Mouse (Mus musculus): ENCODE results near the gene Akap6. TPM values are rescaled to one million over a fixed set of nuclear protein-coding genes. Genes with fewer than 3 reads are reported as not detected.
"Not testable (repeated sequence)": the region's sequence is repeated elsewhere in the genome, so short reads cannot be mapped to it uniquely, and the experiment has no call there.

Gene Akap6
- polyA plus RNA-seq, 1 experiment from 2014 or later: 22.6 TPM

DNA sequence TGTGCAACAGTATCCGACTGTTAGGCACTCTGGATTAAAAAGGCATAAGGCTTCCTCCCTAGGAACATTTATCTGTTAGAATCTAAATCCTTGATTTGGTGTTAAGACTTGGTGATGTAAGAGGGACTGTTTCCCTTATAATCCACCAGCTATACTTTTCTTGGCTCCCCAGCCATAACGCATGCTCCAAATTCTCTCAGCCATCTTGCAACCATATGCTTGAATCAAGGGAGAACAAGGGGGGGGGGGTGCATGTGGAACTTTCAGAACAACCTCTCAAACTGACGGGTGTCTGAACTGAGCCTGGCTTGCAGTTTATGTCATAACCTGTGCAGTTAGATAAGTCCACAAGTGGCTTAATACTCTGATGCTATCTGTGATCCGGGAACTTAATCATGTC, 4.9 kb downstream of the Akap6 start:
- 61% methylated on average over 4 of the region's 4 CpGs for WGBS
- H3K4me1 ChIP-seq (replicated peaks; ENCODE audit: control insufficient read depth, insufficient read depth, low read length): peaks cover 27% of the 10 kb centered on the region
- no peak overlapping the region for H3K4me3 ChIP-seq (replicated peaks; ENCODE audit: low read length)
- ATAC-seq: no peak
- no peaks in the 10 kb centered on the region for H3K27me3 ChIP-seq (replicated peaks; ENCODE audit: control insufficient read depth, insufficient read depth, low read length)
- H3K9ac ChIP-seq (replicated peaks; ENCODE audit: low read depth, low read length): no peak overlapping the region
- no peaks in the 10 kb centered on the region for H3K9me3 ChIP-seq (ENCODE audit: control insufficient read depth, low read length)
- H3K4me2 ChIP-seq (ENCODE audit: low read length): no peak overlapping the region
- no peak overlapping the region for H3K27ac ChIP-seq (ENCODE audit: low read length)
- H3K36me3 ChIP-seq (ENCODE audit: control insufficient read depth, insufficient read depth): no peaks in the 10 kb centered on the region

GRCm38 (mm10) chr12:52704810-52705209, 5.6 kb downstream of the Akap6 start:
- Histone ChIP-seq H3K27ac (ENCODE audit: low read length) (no peak overlapping the region), H3K4me3 (replicated peaks; ENCODE audit: low read length) (no peak overlapping the region), H3K4me2 (ENCODE audit: low read length) (no peak overlapping the region), H3K27me3 (replicated peaks; ENCODE audit: control insufficient read depth, insufficient read depth, low read length) (no peaks in the 10 kb centered on the region), H3K4me1 (replicated peaks; ENCODE audit: control insufficient read depth, insufficient read depth, low read length) (peaks cover 27% of the 10 kb centered on the region), H3K9ac (replicated peaks; ENCODE audit: low read depth, low read length) (no peak overlapping the region), H3K9me3 (ENCODE audit: control insufficient read depth, low read length) (no peaks in the 10 kb centered on the region), H3K36me3 (ENCODE audit: control insufficient read depth, insufficient read depth) (no peaks in the 10 kb centered on the region)
- ATAC-seq: no peak
- WGBS: 28% methylated on average over 3 of the region's 3 CpGs

GRCm38 (mm10) chr12:52711382-52711781, 12.2 kb downstream of the Akap6 start:
- WGBS: 91% methylated on average over 3 of the region's 3 CpGs
- ATAC-seq: no peak
- H3K4me2 ChIP-seq (ENCODE audit: low read length): no peak overlapping the region
- no peak overlapping the region for H3K27ac ChIP-seq (ENCODE audit: low read length)
- H3K36me3 ChIP-seq (ENCODE audit: control insufficient read depth, insufficient read depth): peaks cover 3% of the 10 kb centered on the region; the same call in 1 of the 2 replicates
- H3K27me3 ChIP-seq (replicated peaks; ENCODE audit: control insufficient read depth, insufficient read depth, low read length): no peaks in the 10 kb centered on the region
- no peak overlapping the region for H3K9ac ChIP-seq (replicated peaks; ENCODE audit: low read depth, low read length)
- H3K9me3 ChIP-seq (ENCODE audit: control insufficient read depth, low read length): no peaks in the 10 kb centered on the region
- no peaks in the 10 kb centered on the region for H3K4me1 ChIP-seq (replicated peaks; ENCODE audit: control insufficient read depth, insufficient read depth, low read length)
- H3K4me3 ChIP-seq (replicated peaks; ENCODE audit: low read length): no peak overlapping the region

- no peaks in the 10 kb centered on the region for H3K4me1 ChIP-seq (replicated peaks; ENCODE audit: control insufficient read depth, insufficient read depth, low read length)
- H3K36me3 ChIP-seq (ENCODE audit: control insufficient read depth, insufficient read depth): peaks cover 3% of the 10 kb centered on the region; the same call in 1 of the 2 replicates
- no peak for ATAC-seq
- no peak overlapping the region for H3K4me2 ChIP-seq (ENCODE audit: low read length)
- no peak overlapping the region for H3K9ac ChIP-seq (replicated peaks; ENCODE audit: low read depth, low read length)
- H3K9me3 ChIP-seq (ENCODE audit: control insufficient read depth, low read length): no peaks in the 10 kb centered on the region
- H3K27me3 ChIP-seq (replicated peaks; ENCODE audit: control insufficient read depth, insufficient read depth, low read length): no peaks in the 10 kb centered on the region
- WGBS: 74% methylated on average over 7 of the region's 7 CpGs
- H3K4me3 ChIP-seq (replicated peaks; ENCODE audit: low read length): no peak overlapping the region
- no peak overlapping the region for H3K27ac ChIP-seq (ENCODE audit: low read length)
Measured at GRCm38 (mm10) chr12:52711857-52712640, 12.9 kb downstream of the Akap6 start.

DNA sequence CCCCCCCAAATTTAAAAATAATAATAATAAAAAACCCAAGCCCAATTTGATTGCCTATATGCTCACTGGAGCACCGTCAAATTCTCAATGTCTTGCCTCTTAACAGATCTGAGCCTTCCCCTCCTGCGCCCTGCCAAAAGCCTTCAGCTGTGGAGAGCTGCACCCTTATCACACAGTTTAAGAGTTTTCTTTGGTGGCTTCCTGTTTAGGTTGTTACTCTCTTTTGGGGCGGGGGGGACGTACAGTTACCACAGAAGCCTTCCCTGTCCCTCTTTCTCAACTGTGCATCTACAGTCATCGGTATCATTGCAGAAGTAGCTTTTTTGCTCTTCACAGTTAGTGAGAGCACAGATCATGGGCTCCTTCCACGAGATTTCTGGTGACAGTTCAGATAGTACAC, 19.2 kb downstream of the Akap6 start:
- no peak for ATAC-seq
- H3K36me3 ChIP-seq (ENCODE audit: control insufficient read depth, insufficient read depth): peaks cover 3% of the 10 kb centered on the region; the same call in 1 of the 2 replicates
- no peaks in the 10 kb centered on the region for H3K4me1 ChIP-seq (replicated peaks; ENCODE audit: control insufficient read depth, insufficient read depth, low read length)
- no peaks in the 10 kb centered on the region for H3K27me3 ChIP-seq (replicated peaks; ENCODE audit: control insufficient read depth, insufficient read depth, low read length)
- no peak overlapping the region for H3K4me3 ChIP-seq (replicated peaks; ENCODE audit: low read length)
- H3K27ac ChIP-seq (ENCODE audit: low read length): no peak overlapping the region
- no peaks in the 10 kb centered on the region for H3K9me3 ChIP-seq (ENCODE audit: control insufficient read depth, low read length)
- H3K9ac ChIP-seq (replicated peaks; ENCODE audit: low read depth, low read length): no peak overlapping the region
- no peak overlapping the region for H3K4me2 ChIP-seq (ENCODE audit: low read length)
- 94% methylated on average over 6 of the region's 6 CpGs for WGBS

GRCm38 (mm10) chr12:52719232-52719631, 20.0 kb downstream of the Akap6 start:
- Histone ChIP-seq H3K9ac (replicated peaks; ENCODE audit: low read depth, low read length) (no peak overlapping the region), H3K27me3 (replicated peaks; ENCODE audit: control insufficient read depth, insufficient read depth, low read length) (no peaks in the 10 kb centered on the region), H3K36me3 (ENCODE audit: control insufficient read depth, insufficient read depth) (peaks cover 3% of the 10 kb centered on the region; the same call in 1 of the 2 replicates), H3K4me1 (replicated peaks; ENCODE audit: control insufficient read depth, insufficient read depth, low read length) (no peaks in the 10 kb centered on the region; the same call in 1 of the 2 replicates), H3K4me3 (replicated peaks; ENCODE audit: low read length) (no peak overlapping the region), H3K27ac (ENCODE audit: low read length) (no peak overlapping the region), H3K9me3 (ENCODE audit: control insufficient read depth, low read length) (no peaks in the 10 kb centered on the region), H3K4me2 (ENCODE audit: low read length) (no peak overlapping the region)
- no peak for ATAC-seq
- whole genome bisulfite sequencing: 90% methylated on average over 9 of the region's 9 CpGs

DNA sequence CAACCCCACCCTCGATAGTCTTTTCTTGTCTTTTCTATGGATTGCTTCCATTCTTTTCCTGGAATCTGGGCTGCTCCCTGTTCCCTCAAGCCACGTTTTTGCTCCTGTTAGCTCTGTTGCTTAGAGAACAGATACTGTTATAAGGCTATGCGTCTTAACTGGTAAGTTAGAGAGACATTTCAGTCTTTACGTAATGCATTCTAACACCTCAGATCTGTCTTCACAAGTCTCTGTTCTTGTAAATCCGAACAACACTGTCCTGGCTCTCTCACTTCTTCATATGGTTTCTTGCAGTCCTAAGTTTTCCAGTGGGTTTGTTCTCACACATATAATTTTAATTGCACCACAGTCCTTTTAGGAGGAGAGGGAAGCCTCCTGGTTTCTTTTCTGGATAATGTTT, 20.5 kb downstream of the Akap6 start:
- Histone ChIP-seq H3K9me3 (ENCODE audit: control insufficient read depth, low read length) (no peaks in the 10 kb centered on the region), H3K27me3 (replicated peaks; ENCODE audit: control insufficient read depth, insufficient read depth, low read length) (no peaks in the 10 kb centered on the region), H3K4me2 (ENCODE audit: low read length) (no peak overlapping the region), H3K36me3 (ENCODE audit: control insufficient read depth, insufficient read depth) (peaks cover 3% of the 10 kb centered on the region; the same call in 1 of the 2 replicates), H3K27ac (ENCODE audit: low read length) (no peak overlapping the region), H3K4me1 (replicated peaks; ENCODE audit: control insufficient read depth, insufficient read depth, low read length) (no peaks in the 10 kb centered on the region; the same call in 1 of the 2 replicates), H3K9ac (replicated peaks; ENCODE audit: low read depth, low read length) (no peak overlapping the region), H3K4me3 (replicated peaks; ENCODE audit: low read length) (no peak overlapping the region)
- 85% methylated on average over 5 of the region's 5 CpGs for WGBS
- no peak for ATAC-seq

DNA sequence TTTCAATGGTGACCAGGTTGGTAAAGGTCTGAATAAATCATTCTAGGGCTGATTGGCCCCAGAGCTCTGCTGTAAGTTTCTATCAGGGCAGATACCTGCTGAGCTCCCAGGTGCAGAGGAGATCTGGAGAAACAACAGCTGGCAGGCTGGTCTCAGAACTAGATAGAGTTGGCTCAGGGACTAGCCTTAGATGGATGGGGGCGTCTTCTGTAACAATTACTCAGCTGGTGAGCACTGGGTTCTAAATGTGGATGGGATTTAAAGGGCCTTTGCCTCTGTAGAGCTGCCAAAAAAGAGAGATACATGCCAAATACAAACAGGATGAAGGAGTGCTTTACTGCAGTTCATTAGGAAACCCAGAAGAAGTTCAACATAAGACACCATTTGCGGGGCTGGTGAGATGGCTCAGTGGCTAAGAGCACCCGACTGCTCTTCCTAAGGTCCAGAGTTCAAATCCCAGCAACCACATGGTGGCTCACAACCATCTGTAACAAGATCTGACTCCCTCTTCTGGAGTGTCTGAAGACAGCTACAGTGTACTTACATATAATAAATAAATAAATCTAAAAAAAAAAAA, 24.9 kb downstream of the Akap6 start:
- not testable (repeated sequence) for H3K27me3 ChIP-seq (replicated peaks; ENCODE audit: control insufficient read depth, insufficient read depth, low read length); H3K9me3 ChIP-seq (ENCODE audit: control insufficient read depth, low read length); H3K36me3 ChIP-seq (ENCODE audit: control insufficient read depth, insufficient read depth); ATAC-seq; H3K4me3 ChIP-seq (replicated peaks; ENCODE audit: low read length); H3K9ac ChIP-seq (replicated peaks; ENCODE audit: low read depth, low read length); H3K4me2 ChIP-seq (ENCODE audit: low read length); H3K27ac ChIP-seq (ENCODE audit: low read length); H3K4me1 ChIP-seq (replicated peaks; ENCODE audit: control insufficient read depth, insufficient read depth, low read length)
- WGBS: 62% methylated on average over 3 of the region's 3 CpGs

- H3K27ac ChIP-seq (ENCODE audit: low read length): no peak overlapping the region
- 34% methylated on average over 10 of the region's 10 CpGs for WGBS
- no peak overlapping the region for H3K4me2 ChIP-seq (ENCODE audit: low read length)
- H3K4me3 ChIP-seq (replicated peaks; ENCODE audit: low read length): no peak overlapping the region
- no peaks in the 10 kb centered on the region for H3K27me3 ChIP-seq (replicated peaks; ENCODE audit: control insufficient read depth, insufficient read depth, low read length)
- no peaks in the 10 kb centered on the region for H3K36me3 ChIP-seq (ENCODE audit: control insufficient read depth, insufficient read depth)
- ATAC-seq: no peak
- peaks cover 6% of the 10 kb centered on the region for H3K4me1 ChIP-seq (replicated peaks; ENCODE audit: control insufficient read depth, insufficient read depth, low read length)
- no peak overlapping the region for H3K9ac ChIP-seq (replicated peaks; ENCODE audit: low read depth, low read length)
- no peaks in the 10 kb centered on the region for H3K9me3 ChIP-seq (ENCODE audit: control insufficient read depth, low read length)
Measured at GRCm38 (mm10) chr12:52726434-52727231, 27.4 kb downstream of the Akap6 start.
